Mouse (Mus musculus): ENCODE results near the gene Endov. TPM values are rescaled to one million over a fixed set of nuclear protein-coding genes. Genes with fewer than 3 reads are reported as not detected.
A peak's percentile ranks its signal among the peaks of the same experiment; 100 is the strongest.

Gene Endov
- polyA plus RNA-seq (2015; fragmentation: Nextera tagmentation; extraction: Ambion mirVana) = 15.5 and 20.9 TPM in 2 replicates

DNA sequence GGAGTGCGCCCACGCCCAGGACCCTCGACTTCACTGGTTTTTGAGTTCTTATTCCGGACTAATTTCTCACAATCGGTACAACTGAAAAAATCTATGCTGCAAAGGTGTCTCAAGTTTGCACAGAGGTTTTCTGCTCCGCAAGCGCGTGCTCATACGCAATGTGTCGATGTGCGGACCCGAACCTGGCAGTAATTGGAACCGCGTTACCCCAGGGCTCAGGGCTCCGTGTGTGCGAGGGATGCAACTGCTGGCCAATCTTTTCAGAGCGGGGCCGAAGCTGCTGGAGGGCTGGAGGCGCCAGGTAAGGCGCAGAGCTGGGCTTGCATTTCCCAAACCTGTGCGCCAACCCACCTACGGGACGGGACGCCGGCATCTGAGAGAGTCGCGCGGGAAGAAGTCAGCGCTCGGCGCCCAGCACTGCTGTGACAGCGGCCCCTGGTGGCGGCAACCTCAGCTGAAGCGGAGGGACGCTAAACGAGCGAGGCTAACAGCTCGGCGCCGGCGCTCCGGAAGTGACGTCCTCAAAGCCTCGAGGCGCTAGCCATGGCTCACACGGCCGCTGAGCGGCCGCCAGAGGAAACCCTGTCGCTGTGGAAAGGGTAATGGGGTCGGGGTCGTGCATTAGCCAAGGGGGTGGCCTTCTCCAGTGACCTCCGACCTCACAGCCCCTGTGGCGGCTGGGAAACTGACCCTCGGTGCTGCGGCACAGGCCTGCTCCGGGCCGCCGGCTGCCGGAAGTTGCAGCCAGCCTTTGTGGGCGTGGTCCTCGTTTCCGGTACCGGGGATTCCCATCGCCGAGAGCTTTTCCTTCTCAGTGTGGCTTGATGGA is at the start of gene Endov:
Gene Endov, plus strand, starts transcription at position 487 of the 829 bp plus-strand sequence.
- Histone ChIP-seq H3K4me2 (peak within 1 kb of the TSS; percentile 86), H3K9me3 (no peaks in the 10 kb centered on the region), H3K4me3 (peak within 1 kb of the TSS; percentile 85), H3K27me3 (0 out of 2 replicates have a peak, but pooled peaks cover 2% of the 10 kb centered on the region), H3K9ac (peak within 1 kb of the TSS; percentile 93), H3K4me1 (replicated peaks) (peaks cover 30% of the 10 kb centered on the region), H3K36me3 (0 out of 2 replicates have a peak, but pooled peaks cover 11% of the 10 kb centered on the region), H3K27ac (peak within 1 kb of the TSS; percentile 97)
- WGBS = under 1% methylated on average over 63 of the region's 66 CpGs
- peak; percentile 95 for ATAC-seq (ENCODE audit: low FRiP score)

DNA sequence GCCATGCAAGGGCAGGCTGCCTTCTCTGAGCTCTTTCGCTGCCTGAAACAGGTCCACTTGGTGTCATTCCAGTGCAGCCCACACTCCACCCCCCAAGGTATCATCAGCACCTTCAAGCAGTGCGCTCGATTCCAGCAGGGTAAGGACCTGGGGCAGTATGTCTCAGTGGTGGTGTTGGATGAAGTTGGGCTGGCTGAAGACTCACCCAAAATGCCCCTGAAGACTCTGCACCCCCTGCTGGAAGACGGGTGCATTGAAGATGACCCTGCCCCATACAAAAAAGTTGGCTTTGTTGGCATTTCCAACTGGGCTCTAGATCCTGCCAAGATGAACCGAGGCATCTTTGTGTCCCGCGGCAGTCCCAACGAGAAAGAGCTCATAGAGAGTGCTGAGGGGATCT is 48.9 kb upstream of the Endov start:
- ATAC-seq (ENCODE audit: low FRiP score) = no peak
- H3K4me3 ChIP-seq = no peak overlapping the region
- H3K36me3 ChIP-seq = no peaks in the 10 kb centered on the region
- no peaks in the 10 kb centered on the region for H3K27me3 ChIP-seq
- 95% methylated on average over 8 of the region's 8 CpGs for WGBS
- H3K9me3 ChIP-seq = no peaks in the 10 kb centered on the region
- no peaks in the 10 kb centered on the region for H3K4me1 ChIP-seq (replicated peaks)
- no peak overlapping the region for H3K9ac ChIP-seq
- no peak overlapping the region for H3K27ac ChIP-seq
- no peak overlapping the region for H3K4me2 ChIP-seq

DNA sequence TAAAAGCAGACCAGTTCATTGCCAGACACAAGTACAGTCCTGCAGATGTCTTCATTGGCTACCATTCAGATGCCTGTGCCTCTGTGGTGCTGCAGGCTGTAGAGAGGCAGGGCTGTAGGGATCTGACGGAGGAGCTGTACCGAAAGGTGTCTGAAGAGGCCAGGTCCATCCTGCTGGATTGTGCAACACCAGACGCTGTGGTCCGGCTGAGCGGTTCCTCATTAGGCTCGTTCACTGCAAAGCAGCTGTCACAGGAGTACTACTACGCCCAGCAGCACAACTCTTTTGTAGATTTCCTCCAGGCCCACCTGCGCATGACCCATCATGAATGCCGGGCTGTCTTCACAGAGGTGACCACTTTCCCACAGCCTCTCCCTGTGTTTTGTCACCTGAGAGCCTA is 47.7 kb upstream of the Endov start:
- H3K9me3 ChIP-seq = no peaks in the 10 kb centered on the region
- no peak for ATAC-seq (ENCODE audit: low FRiP score)
- H3K27ac ChIP-seq = no peak overlapping the region
- no peaks in the 10 kb centered on the region for H3K36me3 ChIP-seq
- H3K27me3 ChIP-seq = no peaks in the 10 kb centered on the region
- 94% methylated on average over 9 of the region's 9 CpGs for WGBS
- H3K4me1 ChIP-seq (replicated peaks) = no peaks in the 10 kb centered on the region
- H3K9ac ChIP-seq = no peak overlapping the region
- no peak overlapping the region for H3K4me3 ChIP-seq
- no peak overlapping the region for H3K4me2 ChIP-seq

DNA sequence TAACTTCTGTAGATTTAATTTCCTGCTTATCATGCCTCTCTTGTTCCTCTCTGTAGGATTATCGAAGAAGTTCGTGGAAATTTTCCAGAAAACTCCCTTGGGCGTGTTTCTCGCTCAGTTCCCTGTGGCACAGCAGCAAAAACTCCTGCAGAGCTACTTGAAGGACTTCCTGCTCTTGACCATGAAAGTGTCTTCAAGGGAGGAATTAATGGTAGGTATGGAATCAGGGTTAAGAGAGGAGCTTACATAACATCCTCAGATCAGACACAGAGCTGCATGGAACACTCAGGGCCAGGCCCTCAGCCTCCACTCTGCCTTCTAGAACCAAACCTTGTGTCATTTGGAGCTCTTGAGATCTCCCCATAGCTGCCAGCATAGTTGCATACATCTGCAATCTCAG is 35.0 kb upstream of the Endov start:
- Histone ChIP-seq H3K4me2 (no peak overlapping the region), H3K4me1 (replicated peaks) (no peaks in the 10 kb centered on the region), H3K36me3 (no peaks in the 10 kb centered on the region), H3K27ac (no peak overlapping the region), H3K9ac (no peak overlapping the region), H3K4me3 (no peak overlapping the region), H3K27me3 (no peaks in the 10 kb centered on the region), H3K9me3 (no peaks in the 10 kb centered on the region)
- WGBS = 89% methylated on average over 4 of the region's 4 CpGs
- ATAC-seq (ENCODE audit: low FRiP score) = no peak

DNA sequence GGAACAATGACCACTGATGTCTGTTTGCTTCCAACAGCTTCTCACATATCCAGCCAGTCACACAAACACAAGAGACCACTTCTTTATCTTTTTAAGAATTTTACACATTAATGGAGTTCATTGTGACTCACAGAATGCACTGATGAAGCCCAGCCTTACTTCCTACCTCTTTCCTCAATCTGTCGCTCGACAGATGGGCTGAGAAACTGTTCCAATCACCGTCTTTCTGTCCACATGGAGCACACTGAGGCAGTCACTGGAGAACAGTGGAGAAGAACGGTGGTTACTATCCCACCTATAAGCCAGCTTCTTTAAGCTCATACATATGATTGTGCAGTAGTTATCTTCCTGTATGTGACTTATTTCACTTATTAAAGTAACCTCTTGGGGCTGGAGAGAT is 13.3 kb upstream of the Endov start:
- 95% methylated on average over 4 of the region's 4 CpGs for WGBS
- ATAC-seq (ENCODE audit: low FRiP score) = no peak
- no peaks in the 10 kb centered on the region for H3K9me3 ChIP-seq

DNA sequence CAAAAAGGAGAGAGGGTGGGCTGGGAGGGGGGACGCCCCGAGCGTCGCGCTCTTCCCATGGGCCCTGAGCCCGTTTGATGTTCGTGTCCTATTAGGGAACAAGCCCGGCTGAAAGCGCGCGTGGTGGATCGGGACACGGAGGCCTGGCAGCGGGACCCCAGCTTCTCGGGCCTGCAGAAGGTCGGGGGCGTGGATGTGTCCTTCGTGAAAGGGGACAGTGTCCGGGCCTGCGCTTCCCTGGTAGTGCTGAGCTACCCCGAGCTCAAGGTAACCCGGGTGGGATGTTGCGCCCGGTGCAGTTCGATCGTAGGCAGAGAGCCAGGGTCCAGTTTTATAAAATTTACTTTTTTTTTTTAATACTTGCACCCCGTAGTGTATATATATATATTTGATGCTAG is 542 bp downstream of the Endov start:
- peak overlapping the region; percentile 97 for H3K27ac ChIP-seq
- H3K9ac ChIP-seq = peak overlapping the region; percentile 93
- H3K9me3 ChIP-seq = no peaks in the 10 kb centered on the region
- 0 out of 2 replicates have a peak, but pooled peaks have one; percentile 23 for ATAC-seq (ENCODE audit: low FRiP score)
- H3K27me3 ChIP-seq = 0 out of 2 replicates have a peak, but pooled peaks cover 2% of the 10 kb centered on the region
- H3K36me3 ChIP-seq = 0 out of 2 replicates have a peak, but pooled peaks cover 13% of the 10 kb centered on the region
- WGBS = 6% methylated on average over 27 of the region's 27 CpGs
- peak overlapping the region; percentile 86 for H3K4me2 ChIP-seq
- H3K4me3 ChIP-seq = peak overlapping the region; percentile 85
- peaks cover 36% of the 10 kb centered on the region for H3K4me1 ChIP-seq (replicated peaks)

More for the DNA sequence above, 13.3 kb upstream of the Endov start:
- Histone ChIP-seq H3K4me2 (no peak overlapping the region), H3K27me3 (no peaks in the 10 kb centered on the region), H3K27ac (no peak overlapping the region), H3K4me1 (replicated peaks) (no peaks in the 10 kb centered on the region), H3K36me3 (0 out of 2 replicates have a peak, but pooled peaks cover 2% of the 10 kb centered on the region), H3K9ac (no peak overlapping the region), H3K4me3 (no peak overlapping the region)

DNA sequence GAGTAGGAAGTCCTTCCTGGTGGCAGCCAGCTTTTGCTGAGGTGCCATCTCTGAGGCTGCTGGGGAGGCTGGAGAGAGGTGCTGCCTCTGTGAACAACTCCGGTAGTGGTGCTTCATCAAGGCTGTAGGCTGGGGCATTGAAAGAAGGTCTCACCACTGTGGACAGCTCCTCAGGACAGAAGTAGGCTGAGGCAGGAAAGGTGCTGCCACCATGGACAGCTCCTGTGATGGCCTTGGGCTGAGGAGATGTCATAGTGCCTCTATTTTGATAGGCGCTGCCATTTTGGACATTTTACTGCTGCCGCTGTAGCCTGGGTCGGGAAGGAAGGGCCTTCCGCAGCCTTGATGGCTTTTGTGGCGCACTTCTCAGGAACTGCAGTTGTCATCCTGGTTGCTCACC is 1.7 kb downstream of the Endov start:
- H3K27me3 ChIP-seq = 0 out of 2 replicates have a peak, but pooled peaks cover 2% of the 10 kb centered on the region
- ATAC-seq (ENCODE audit: low FRiP score) = no peak
- H3K9me3 ChIP-seq = no peaks in the 10 kb centered on the region
- H3K4me2 ChIP-seq = peak overlapping the region; percentile 86
- H3K27ac ChIP-seq = no peak overlapping the region
- H3K4me1 ChIP-seq (replicated peaks) = peaks cover 37% of the 10 kb centered on the region
- peaks cover 10% of the 10 kb centered on the region; the same call in 1 of the 2 replicates for H3K36me3 ChIP-seq
- WGBS = 96% methylated on average over 6 of the region's 6 CpGs
- peak overlapping the region; percentile 93 for H3K9ac ChIP-seq
- H3K4me3 ChIP-seq = peak overlapping the region; percentile 85

DNA sequence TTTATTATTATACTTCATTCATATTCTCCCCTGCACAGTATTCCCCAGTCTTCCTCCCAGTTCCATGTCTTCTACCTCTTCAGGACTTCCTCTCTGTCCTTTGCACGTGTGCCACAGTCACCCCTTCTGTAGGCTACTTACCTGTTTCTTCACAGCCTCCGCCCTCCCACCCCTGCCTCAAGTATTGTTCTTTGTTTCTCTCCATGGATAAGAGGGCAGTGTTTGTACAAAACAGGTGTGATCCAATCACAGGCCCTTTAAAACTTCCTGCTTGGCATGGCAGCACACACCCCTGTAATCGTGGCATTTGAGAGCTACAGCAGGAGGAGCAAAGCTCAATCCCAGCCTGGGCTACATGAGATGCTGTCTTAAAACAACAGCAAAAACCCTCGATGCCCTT is 2.4 kb downstream of the Endov start:
- H3K27me3 ChIP-seq = 0 out of 2 replicates have a peak, but pooled peaks cover 2% of the 10 kb centered on the region
- H3K36me3 ChIP-seq = peaks cover 16% of the 10 kb centered on the region
- H3K9ac ChIP-seq = no peak overlapping the region
- peaks cover 37% of the 10 kb centered on the region for H3K4me1 ChIP-seq (replicated peaks)
- no peak overlapping the region for H3K4me2 ChIP-seq
- 88% methylated on average over 4 of the region's 4 CpGs for WGBS
- no peak for ATAC-seq (ENCODE audit: low FRiP score)
- no peak overlapping the region for H3K27ac ChIP-seq
- H3K4me3 ChIP-seq = no peak overlapping the region
- H3K9me3 ChIP-seq = no peaks in the 10 kb centered on the region

DNA sequence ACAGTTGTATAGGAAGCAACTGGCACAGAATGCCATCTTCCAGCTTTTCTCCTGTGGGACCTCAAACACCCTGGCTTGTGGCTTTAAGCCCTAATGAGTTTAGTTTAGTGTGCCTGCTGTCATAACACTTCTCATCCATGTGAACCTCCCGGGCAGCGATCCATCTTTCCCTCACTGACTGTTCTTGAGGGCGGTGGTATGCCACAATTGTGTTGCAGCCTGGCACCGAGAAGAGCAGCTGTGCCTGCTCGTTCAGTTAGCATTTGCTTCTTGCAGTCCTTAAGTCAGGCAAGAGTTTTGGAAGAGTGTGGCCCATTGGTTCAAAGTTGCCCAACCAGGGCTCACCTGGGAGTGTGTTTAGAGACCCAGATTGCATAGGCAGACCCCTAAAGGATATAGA is 5.0 kb downstream of the Endov start:
- no peaks in the 10 kb centered on the region for H3K27me3 ChIP-seq
- H3K4me3 ChIP-seq = no peak overlapping the region
- H3K36me3 ChIP-seq = peaks cover 42% of the 10 kb centered on the region
- no peak overlapping the region for H3K9ac ChIP-seq
- H3K4me1 ChIP-seq (replicated peaks) = peaks cover 30% of the 10 kb centered on the region
- WGBS = 97% methylated on average over 5 of the region's 5 CpGs
- no peak overlapping the region for H3K27ac ChIP-seq
- ATAC-seq (ENCODE audit: low FRiP score) = no peak
- no peak overlapping the region for H3K4me2 ChIP-seq
- H3K9me3 ChIP-seq = no peaks in the 10 kb centered on the region

DNA sequence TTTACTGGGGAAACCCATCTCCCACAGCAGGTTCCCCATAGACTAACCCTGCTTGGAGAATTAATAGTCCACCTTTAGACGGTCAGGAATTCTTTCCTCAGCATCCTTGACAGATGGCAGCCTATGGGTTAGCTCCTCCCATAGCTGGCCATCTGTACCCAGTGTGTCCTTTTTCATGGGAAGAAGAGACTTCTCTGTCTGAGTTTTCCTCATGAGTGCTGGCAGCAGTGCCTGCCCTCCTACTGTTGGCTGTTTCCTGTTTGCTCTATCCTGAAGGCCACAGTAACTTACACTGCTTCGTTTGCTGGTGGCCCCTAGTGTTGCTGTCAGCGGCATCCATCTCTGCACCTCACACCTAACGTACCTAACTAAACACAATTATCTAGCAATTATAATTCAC is 6.3 kb downstream of the Endov start:
- H3K9me3 ChIP-seq = no peaks in the 10 kb centered on the region
- H3K9ac ChIP-seq = no peak overlapping the region
- H3K27me3 ChIP-seq = no peaks in the 10 kb centered on the region
- H3K4me1 ChIP-seq (replicated peaks) = peaks cover 25% of the 10 kb centered on the region
- peaks cover 55% of the 10 kb centered on the region for H3K36me3 ChIP-seq
- H3K27ac ChIP-seq = no peak overlapping the region
- ATAC-seq (ENCODE audit: low FRiP score) = no peak
- no peak overlapping the region for H3K4me3 ChIP-seq
- WGBS = 73% methylated on average over 4 of the region's 4 CpGs
- H3K4me2 ChIP-seq = no peak overlapping the region

DNA sequence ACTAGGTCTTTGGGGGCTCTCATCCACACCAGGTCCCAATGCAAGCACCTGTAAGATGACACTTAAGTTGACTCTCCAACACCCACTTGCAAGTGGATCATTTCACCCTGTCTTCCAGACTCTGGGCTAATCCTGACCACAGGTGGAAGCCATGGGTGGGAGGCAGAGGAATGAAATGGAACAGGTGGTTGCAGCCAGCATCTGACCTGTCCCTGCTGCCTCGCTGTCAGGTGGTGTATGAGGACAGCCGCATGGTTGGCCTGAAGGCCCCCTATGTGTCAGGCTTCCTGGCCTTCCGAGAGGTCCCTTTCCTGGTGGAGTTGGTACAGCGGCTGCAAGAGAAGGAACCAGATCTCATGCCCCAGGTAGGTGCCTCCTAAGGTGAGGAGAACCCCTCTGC is 8.2 kb downstream of the Endov start:
- WGBS = 96% methylated on average over 4 of the region's 4 CpGs
- Histone ChIP-seq H3K4me1 (replicated peaks) (peaks cover 8% of the 10 kb centered on the region), H3K9ac (no peak overlapping the region), H3K27ac (no peak overlapping the region), H3K4me3 (no peak overlapping the region), H3K9me3 (no peaks in the 10 kb centered on the region), H3K4me2 (no peak overlapping the region), H3K36me3 (peaks cover 69% of the 10 kb centered on the region), H3K27me3 (no peaks in the 10 kb centered on the region)
- ATAC-seq (ENCODE audit: low FRiP score) = no peak

DNA sequence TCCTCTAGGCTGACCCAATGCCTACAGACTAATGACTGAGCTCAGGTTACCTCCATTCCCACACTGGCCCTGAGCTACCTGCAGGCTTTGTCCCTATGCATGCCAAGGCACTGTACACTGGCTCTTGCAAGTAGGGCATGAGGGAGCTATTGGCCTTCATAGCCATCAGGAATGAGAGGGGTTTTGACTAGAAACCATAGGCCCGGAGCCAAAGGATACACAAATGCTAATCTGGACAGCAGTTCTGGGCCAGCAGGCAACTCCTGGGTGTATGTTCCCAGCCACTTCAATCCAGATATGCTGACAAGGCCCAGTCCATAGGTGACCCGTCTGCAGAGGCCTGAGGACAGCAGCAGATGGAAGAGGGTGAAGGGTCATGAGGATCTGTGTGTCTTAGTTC is 8.9 kb downstream of the Endov start:
- WGBS = 81% methylated on average over 2 of the region's 2 CpGs
- Histone ChIP-seq H3K4me2 (no peak overlapping the region), H3K36me3 (peaks cover 75% of the 10 kb centered on the region), H3K27me3 (no peaks in the 10 kb centered on the region), H3K4me3 (no peak overlapping the region), H3K9ac (no peak overlapping the region), H3K4me1 (replicated peaks) (peaks cover 7% of the 10 kb centered on the region), H3K9me3 (no peaks in the 10 kb centered on the region), H3K27ac (no peak overlapping the region)
- ATAC-seq (ENCODE audit: low FRiP score) = no peak

DNA sequence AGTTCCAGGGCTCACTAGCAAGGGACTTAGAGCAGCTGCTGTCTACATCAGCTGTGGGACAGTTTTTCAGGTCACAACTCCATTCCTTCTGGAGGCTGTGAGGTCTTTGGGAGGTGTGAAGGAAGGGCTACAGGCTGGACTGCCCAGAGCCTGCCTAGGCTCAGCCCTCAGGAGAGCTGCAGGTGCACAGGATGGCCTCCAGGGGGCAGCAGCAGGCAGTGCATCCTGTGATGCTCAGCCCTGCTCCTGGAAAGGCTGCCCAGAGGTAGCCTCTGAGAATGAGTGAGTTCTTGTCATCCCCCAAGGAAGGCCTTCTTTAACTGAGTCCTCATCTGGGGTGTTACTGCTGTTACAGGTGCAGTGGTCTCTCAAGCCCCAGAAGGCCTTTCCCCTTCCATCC is 12.5 kb downstream of the Endov start:
- H3K4me2 ChIP-seq = no peak overlapping the region
- no peaks in the 10 kb centered on the region for H3K27me3 ChIP-seq
- ATAC-seq (ENCODE audit: low FRiP score) = peak; percentile 72
- H3K4me1 ChIP-seq (replicated peaks) = peaks cover 14% of the 10 kb centered on the region
- H3K27ac ChIP-seq = 0 out of 2 replicates have a peak overlapping the region, but pooled peaks have one; percentile 6
- H3K36me3 ChIP-seq = peaks cover 86% of the 10 kb centered on the region
- no peaks in the 10 kb centered on the region for H3K9me3 ChIP-seq
- no peak overlapping the region for H3K9ac ChIP-seq
- H3K4me3 ChIP-seq = no peak overlapping the region

Data from hindbrain, embryonic 13.5 days (tissue).